ENCODE assay signal across 9 mouse cellular contexts in the genomic region with DNA sequence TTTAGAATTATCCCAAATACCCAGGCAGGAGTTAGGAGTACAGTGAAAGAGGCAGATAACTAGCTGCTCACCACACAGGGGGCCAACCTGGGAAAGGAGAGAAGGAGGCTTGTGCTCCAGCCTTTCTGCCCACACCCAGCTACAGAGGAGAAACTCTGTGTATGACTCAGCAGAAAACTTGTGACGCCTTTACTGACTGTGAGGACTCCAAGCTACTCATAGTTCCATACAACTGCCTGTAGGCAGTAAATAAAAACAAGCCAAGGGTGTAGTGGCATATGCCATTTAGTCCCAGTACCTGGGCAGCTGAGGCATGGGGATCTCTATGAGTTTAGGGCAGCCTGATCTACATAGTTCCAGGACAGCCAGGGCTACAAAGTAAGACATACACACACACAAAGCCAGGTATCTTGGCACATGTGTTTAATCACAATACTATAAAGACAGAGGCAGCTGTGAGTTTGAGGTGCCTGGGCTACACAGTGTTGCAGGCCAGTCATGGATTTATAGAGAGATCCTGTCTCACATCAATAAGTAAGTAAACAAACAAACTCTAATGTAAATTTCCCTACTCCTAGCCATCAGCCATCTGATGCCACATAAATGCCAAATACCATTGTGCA. TPM values are rescaled to one million over a fixed set of nuclear protein-coding genes. Genes with fewer than 3 reads are reported as not detected.
DNase-seq lines count a peak whose midpoint lies in the region; ATAC-seq lines count a peak whose summit lies in the region.
"Had no signal": no experiment of that assay in that cellular context is flagged by ENCODE, and none has a peak within 500 bp of the region (broad histone marks: within the 10 kb centered on the region; RNA-seq: fewer than 3 reads in every experiment).

No protein-coding gene starts in this region.

- H3K27me3 ChIP-seq in midbrain, embryonic 12.5 days: no peaks in the 10 kb centered on the region
- no peaks in the 10 kb centered on the region for H3K27me3 ChIP-seq in midbrain, embryonic 15.5 days (replicated peaks)
- no peaks in the 10 kb centered on the region for H3K27me3 ChIP-seq in heart, embryonic 16.5 days (ENCODE audit: control insufficient read depth, insufficient read depth, low read length)
- no peaks in the 10 kb centered on the region for H3K27me3 ChIP-seq in stomach, embryonic 14.5 days (ENCODE audit: control insufficient read depth, insufficient read depth, low read length)

- ATAC-seq in midbrain, embryonic 12.5 days (ENCODE audit: low FRiP score, low read depth): no peak
- ATAC-seq in midbrain, embryonic 15.5 days (replicated peaks): no peak
- ATAC-seq in heart, embryonic 16.5 days (replicated peaks; ENCODE audit: extremely low read depth, insufficient read depth, low FRiP score): no peak
- peak; percentile 53; the same call in 1 of the 2 replicates for ATAC-seq in stomach, embryonic 14.5 days (ENCODE audit: insufficient number of reproducible peaks, insufficient read depth, low FRiP score, low read depth)

- H3K9me3 ChIP-seq in midbrain, embryonic 12.5 days: no peaks in the 10 kb centered on the region
- no peaks in the 10 kb centered on the region for H3K9me3 ChIP-seq in midbrain, embryonic 15.5 days
- H3K9me3 ChIP-seq in heart, embryonic 16.5 days (replicated peaks; ENCODE audit: control insufficient read depth, low read length): no peaks in the 10 kb centered on the region
- no peaks in the 10 kb centered on the region for H3K9me3 ChIP-seq in stomach, embryonic 14.5 days (ENCODE audit: control insufficient read depth, low read depth, low read length)

- H3K4me1 ChIP-seq in midbrain, embryonic 12.5 days: peaks cover 11% of the 10 kb centered on the region
- peaks cover 17% of the 10 kb centered on the region for H3K4me1 ChIP-seq in midbrain, embryonic 15.5 days
- H3K4me1 ChIP-seq in heart, embryonic 16.5 days (ENCODE audit: control insufficient read depth, insufficient read depth, low read length): peaks cover 19% of the 10 kb centered on the region
- no peaks in the 10 kb centered on the region for H3K4me1 ChIP-seq in stomach, embryonic 14.5 days (ENCODE audit: control insufficient read depth, insufficient read depth, low read length)

- no peak overlapping the region for H3K4me3 ChIP-seq in midbrain, embryonic 12.5 days
- H3K4me3 ChIP-seq in midbrain, embryonic 15.5 days: no peak overlapping the region
- H3K4me3 ChIP-seq in heart, embryonic 16.5 days (ENCODE audit: low read length): no peak overlapping the region
- no peak overlapping the region for H3K4me3 ChIP-seq in stomach, embryonic 14.5 days (ENCODE audit: low read depth, low read length)

- WGBS in midbrain, embryonic 12.5 days: 78% methylated on average over 1 of the region's 1 CpGs
- WGBS in midbrain, embryonic 15.5 days: 58% methylated on average over 1 of the region's 1 CpGs
- 34% methylated on average over 1 of the region's 1 CpGs for WGBS in heart, embryonic 16.5 days
- WGBS in stomach, embryonic 14.5 days: 50% methylated on average over 1 of the region's 1 CpGs

- DNase-seq in embryo, embryonic 10 days (ENCODE audit: low spot score): peak; percentile 32
- DNase-seq in embryo, embryonic 9.5 days (ENCODE audit: extremely low spot score): no peak
- no peak for DNase-seq in gastrocnemius, postnatal 4 days (ENCODE audit: low spot score in 2 of 2)
- no peak for DNase-seq in gastrocnemius, postnatal 36 days
- DNase-seq: cerebellum, postnatal 14 days had no signal

- H3K36me3 ChIP-seq in midbrain, embryonic 12.5 days: peaks cover 67% of the 10 kb centered on the region
- H3K36me3 ChIP-seq in midbrain, embryonic 15.5 days (replicated peaks): peaks cover 10% of the 10 kb centered on the region; the same call in 1 of the 2 replicates
- peaks cover 51% of the 10 kb centered on the region for H3K36me3 ChIP-seq in heart, embryonic 16.5 days (ENCODE audit: control insufficient read depth, insufficient read depth)
- peaks cover 63% of the 10 kb centered on the region for H3K36me3 ChIP-seq in stomach, embryonic 14.5 days (ENCODE audit: control insufficient read depth, insufficient read depth, low read length)

- intact Hi-C loops in gastrocnemius, postnatal 36 days (cut with DNase I): no loop called here

- H3K27ac ChIP-seq in midbrain, embryonic 12.5 days (replicated peaks): peak overlapping the region; percentile 39; the same call in 1 of the 2 replicates
- no peak overlapping the region for H3K27ac ChIP-seq in midbrain, embryonic 15.5 days
- H3K27ac ChIP-seq in heart, embryonic 16.5 days (ENCODE audit: low read length): peak overlapping the region; percentile 51; the same call in 1 of the 2 replicates
- H3K27ac ChIP-seq in stomach, embryonic 14.5 days (ENCODE audit: low read length): no peak overlapping the region

- no peak overlapping the region for H3K4me2 ChIP-seq in midbrain, embryonic 12.5 days (replicated peaks)
- H3K4me2 ChIP-seq in midbrain, embryonic 15.5 days: no peak overlapping the region
- no peak overlapping the region for H3K4me2 ChIP-seq in heart, embryonic 16.5 days (ENCODE audit: low read depth, low read length)
- H3K4me2 ChIP-seq in stomach, embryonic 14.5 days (replicated peaks; ENCODE audit: low read depth, low read length): no peak overlapping the region

- no peak overlapping the region for H3K9ac ChIP-seq in midbrain, embryonic 12.5 days (replicated peaks)
- no peak overlapping the region for H3K9ac ChIP-seq in midbrain, embryonic 15.5 days
- no peak overlapping the region for H3K9ac ChIP-seq in heart, embryonic 16.5 days (ENCODE audit: low read length)
- no peak overlapping the region for H3K9ac ChIP-seq in stomach, embryonic 14.5 days (replicated peaks; ENCODE audit: low read depth, low read length)

RNA-seq across cellular contexts. Expression of a gene that starts 24.1 kb away (rescaled TPM):
- polyA plus RNA-seq in midbrain, embryonic 12.5 days (2016; fragmentation: Nextera tagmentation; extraction: Ambion mirVana): 54.8 and 61.4 TPM in 2 replicates
- polyA plus RNA-seq in midbrain, embryonic 15.5 days (2015; fragmentation: Nextera tagmentation; extraction: Ambion mirVana): 48.6 and 52.4 TPM in 2 replicates
- polyA plus RNA-seq in heart, embryonic 16.5 days (2015; fragmentation: Nextera tagmentation; extraction: Ambion mirVana): 33.1 and 36.5 TPM in 2 replicates
- polyA plus RNA-seq in stomach, embryonic 14.5 days (2014; fragmentation: Nextera tagmentation; extraction: Ambion mirVana): 71.0 and 77.2 TPM in 2 replicates
- total RNA-seq in gastrocnemius, postnatal 4 days (2021): 10 to 100 TPM; 54.1 to 72.1 TPM
- total RNA-seq in gastrocnemius, postnatal 36 days (2021): 10 to 100 TPM; 22.4 to 39.9 TPM

Comparison
In these comparisons a context has a peak if more than half of its experiments do, and no peak if none do; other contexts are left out.
1. H3K27ac ChIP-seq: peak in midbrain, embryonic 12.5 days (single experiment) and heart, embryonic 16.5 days (single experiment); none in midbrain, embryonic 15.5 days (single experiment) and stomach, embryonic 14.5 days (single experiment).